ENCODE assay signal across 7 mouse cellular contexts in the genomic region with DNA sequence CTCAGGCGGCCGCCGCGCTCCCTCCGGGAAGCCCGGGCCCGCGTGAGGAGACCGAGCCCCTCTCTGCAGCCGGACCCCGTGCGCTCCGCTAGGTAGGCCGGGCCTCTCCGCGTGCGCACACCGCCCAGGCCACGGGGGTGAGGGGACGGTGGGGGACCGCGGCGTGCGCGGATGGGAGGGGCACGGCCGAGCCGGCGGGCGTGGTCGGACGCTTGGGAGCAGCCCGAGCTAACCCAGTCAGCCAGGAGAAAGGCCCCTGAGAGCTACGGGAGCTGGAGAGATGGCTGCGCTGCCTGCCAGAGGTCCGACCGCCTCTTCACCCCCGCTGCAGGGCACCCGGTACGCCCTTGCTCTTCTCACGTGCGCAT. TPM values are rescaled to one million over a fixed set of nuclear protein-coding genes. Genes with fewer than 3 reads are reported as not detected.
DNase-seq lines count a peak whose midpoint lies in the region; ATAC-seq and TF ChIP-seq lines count a peak whose summit lies in the region.

No protein-coding gene starts in this region.

- peak overlapping the region; percentile 97 for H3K4me3 ChIP-seq in neural tube, embryonic 11.5 days (ENCODE audit: low read depth, low read length)
- H3K4me3 ChIP-seq in forebrain, embryonic 12.5 days (replicated peaks), result peak overlapping the region; percentile 99
- H3K4me3 ChIP-seq in kidney, postnatal 0 days (replicated peaks; ENCODE audit: low read depth, low read length), result peak overlapping the region; percentile 88
- H3K4me3 ChIP-seq in macrophage (ENCODE audit: inconsistent target), result peak overlapping the region; percentile 74

- H3K9ac ChIP-seq in neural tube, embryonic 11.5 days (ENCODE audit: low read length), result peak overlapping the region; percentile 95
- H3K9ac ChIP-seq in forebrain, embryonic 12.5 days, result peak overlapping the region; percentile 96
- peak overlapping the region; percentile 94 for H3K9ac ChIP-seq in kidney, postnatal 0 days (ENCODE audit: low read depth, low read length)

- H3K36me3 ChIP-seq in neural tube, embryonic 11.5 days (ENCODE audit: control insufficient read depth, insufficient read depth, low read length), result peaks cover 15% of the 10 kb centered on the region
- H3K36me3 ChIP-seq in forebrain, embryonic 12.5 days (replicated peaks), result peaks cover 30% of the 10 kb centered on the region
- H3K36me3 ChIP-seq in kidney, postnatal 0 days (ENCODE audit: insufficient read depth, low read length), result peaks cover 25% of the 10 kb centered on the region
- H3K36me3 ChIP-seq in macrophage (ENCODE audit: inconsistent target), result peaks cover 27% of the 10 kb centered on the region

- no peaks in the 10 kb centered on the region for H3K9me3 ChIP-seq in neural tube, embryonic 11.5 days (ENCODE audit: control insufficient read depth, low read length)
- H3K9me3 ChIP-seq in forebrain, embryonic 12.5 days, result no peaks in the 10 kb centered on the region
- H3K9me3 ChIP-seq in kidney, postnatal 0 days (replicated peaks; ENCODE audit: low read length), result no peaks in the 10 kb centered on the region

- H3K79me2 ChIP-seq in macrophage (ENCODE audit: inconsistent target), result peaks cover 39% of the 10 kb centered on the region

- peak; percentile 88 for ATAC-seq in neural tube, embryonic 11.5 days (ENCODE audit: insufficient read depth, low FRiP score, low TSS enrichment)
- ATAC-seq in forebrain, embryonic 12.5 days (ENCODE audit: low FRiP score), result peak; percentile 89
- peak; percentile 91 for ATAC-seq in kidney, postnatal 0 days (replicated peaks; ENCODE audit: low FRiP score, low read depth)

- DNase-seq in neural tube, embryonic 11.5 days (ENCODE audit: low spot score), result no peak
- DNase-seq in neural tube, embryonic 10.5 days (ENCODE audit: extremely low spot score, low spot score), result no peak
- peak; percentile 71 for DNase-seq in adrenal gland, postnatal 25 days
- DNase-seq in kidney, postnatal 0 days (ENCODE audit: low spot score), result peak; percentile 76
- no peak for DNase-seq in thymus, postnatal 36 days

- peak overlapping the region; percentile 62 for H3K4me2 ChIP-seq in neural tube, embryonic 11.5 days (ENCODE audit: low read depth)
- peak overlapping the region; percentile 91 for H3K4me2 ChIP-seq in forebrain, embryonic 12.5 days
- H3K4me2 ChIP-seq in kidney, postnatal 0 days (ENCODE audit: low read length), result peak overlapping the region; percentile 84

- H3K27me3 ChIP-seq in neural tube, embryonic 11.5 days (ENCODE audit: control insufficient read depth, insufficient read depth, low read length), result no peaks in the 10 kb centered on the region
- H3K27me3 ChIP-seq in forebrain, embryonic 12.5 days, result peaks cover 14% of the 10 kb centered on the region; the same call in 1 of the 2 replicates
- H3K27me3 ChIP-seq in kidney, postnatal 0 days (ENCODE audit: insufficient read depth, low read length), result no peaks in the 10 kb centered on the region

- under 1% methylated on average over 40 of the region's 42 CpGs for WGBS in neural tube, embryonic 11.5 days
- under 1% methylated on average over 42 of the region's 42 CpGs for WGBS in forebrain, embryonic 12.5 days
- WGBS in kidney, postnatal 0 days, result under 1% methylated on average over 42 of the region's 42 CpGs
- WGBS in macrophage (ENCODE audit: missing documents), result 2% methylated on average over 41 of the region's 42 CpGs

- peaks cover 12% of the 10 kb centered on the region for H3K4me1 ChIP-seq in neural tube, embryonic 11.5 days (ENCODE audit: control insufficient read depth, insufficient read depth, low read length)
- H3K4me1 ChIP-seq in forebrain, embryonic 12.5 days, result peaks cover 17% of the 10 kb centered on the region
- H3K4me1 ChIP-seq in kidney, postnatal 0 days (replicated peaks; ENCODE audit: insufficient read depth, low read length), result 0 out of 2 replicates have a peak, but pooled peaks cover 7% of the 10 kb centered on the region

- no peak for TF ChIP-seq CTCF in kidney, postnatal 0 days (IDR thresholded peaks at IDR 0.05; ENCODE audit: low read depth)

- H3K27ac ChIP-seq in neural tube, embryonic 11.5 days (ENCODE audit: low read depth, low read length), result peak overlapping the region; percentile 87
- H3K27ac ChIP-seq in forebrain, embryonic 12.5 days, result peak overlapping the region; percentile 87
- peak overlapping the region; percentile 96 for H3K27ac ChIP-seq in kidney, postnatal 0 days
- H3K27ac ChIP-seq in macrophage, result peak overlapping the region; percentile 24; the same call in 1 of the 2 replicates

RNA-seq across cellular contexts. Expression of a gene that starts 0.4 kb away (rescaled TPM):
- polyA plus RNA-seq in neural tube, embryonic 11.5 days (2014; fragmentation: Nextera tagmentation; extraction: Ambion mirVana), result 137 and 140 TPM in 2 replicates
- 65.9 and 80.5 TPM in 2 replicates for total RNA-seq in adrenal gland, postnatal 25 days (2021)
- 122 and 132 TPM in 2 replicates for polyA plus RNA-seq in forebrain, embryonic 12.5 days (2016; fragmentation: Nextera tagmentation; extraction: Ambion mirVana)
- 117 and 124 TPM in 2 replicates for polyA plus RNA-seq in kidney, postnatal 0 days (2015; fragmentation: Nextera tagmentation; extraction: Ambion mirVana)
- 100 to 1,000 TPM in 3 of 26 experiments, 10 to 100 TPM in 23; 16.8 to 112 (median 74.3) TPM for total RNA-seq in macrophage (2018; cell fraction: chromatin; rRNA removed)
- total RNA-seq in macrophage (2018; cell fraction: cytosol; rRNA removed), result 10 to 100 TPM; 20.7 to 36.1 (median 27.7) TPM
- 10 to 100 TPM; 18.3 to 59.3 (median 36.7) TPM for total RNA-seq in macrophage (2018; cell fraction: nucleus; rRNA removed)
- 27.7 to 41.7 TPM (median 35.9 TPM) in 3 replicates for polyA plus RNA-seq in macrophage (2018)

RNA-seq across cellular contexts. Expression of a gene that starts 20.0 kb away (rescaled TPM):
- 73.6 and 74.2 TPM in 2 replicates for polyA plus RNA-seq in neural tube, embryonic 11.5 days (2014; fragmentation: Nextera tagmentation; extraction: Ambion mirVana)
- 24.7 and 29.3 TPM in 2 replicates for total RNA-seq in adrenal gland, postnatal 25 days (2021)
- 65.0 and 67.6 TPM in 2 replicates for polyA plus RNA-seq in forebrain, embryonic 12.5 days (2016; fragmentation: Nextera tagmentation; extraction: Ambion mirVana)
- polyA plus RNA-seq in kidney, postnatal 0 days (2015; fragmentation: Nextera tagmentation; extraction: Ambion mirVana), result 20.9 and 21.2 TPM in 2 replicates
- total RNA-seq in macrophage (2018; cell fraction: chromatin; rRNA removed), result 1 to 10 TPM; 1.9 to 9.4 (median 3.8) TPM
- total RNA-seq in macrophage (2018; cell fraction: cytosol; rRNA removed), result 10 to 100 TPM in 12 of 26 experiments, 1 to 10 TPM in 14; 6.2 to 13.4 (median 9.6) TPM
- 1 to 10 TPM; 3.0 to 9.8 (median 5.5) TPM for total RNA-seq in macrophage (2018; cell fraction: nucleus; rRNA removed)
- 9.6 to 14.5 TPM (median 12.6 TPM) in 3 replicates for polyA plus RNA-seq in macrophage (2018)

RNA-seq across cellular contexts. Expression of a gene that starts 22.8 kb away (rescaled TPM):
- polyA plus RNA-seq in neural tube, embryonic 11.5 days (2014; fragmentation: Nextera tagmentation; extraction: Ambion mirVana), result 0.42 and 1.1 TPM in 2 replicates
- not detected in 2 replicates for total RNA-seq in adrenal gland, postnatal 25 days (2021)
- 0.27 and 1.0 TPM in 2 replicates for polyA plus RNA-seq in forebrain, embryonic 12.5 days (2016; fragmentation: Nextera tagmentation; extraction: Ambion mirVana)
- polyA plus RNA-seq in kidney, postnatal 0 days (2015; fragmentation: Nextera tagmentation; extraction: Ambion mirVana), result 0.10 and 0.11 TPM in 2 replicates
- not detected for total RNA-seq in macrophage (2018; cell fraction: chromatin; rRNA removed)
- total RNA-seq in macrophage (2018; cell fraction: cytosol; rRNA removed), result not detected
- total RNA-seq in macrophage (2018; cell fraction: nucleus; rRNA removed), result not detected
- polyA plus RNA-seq in macrophage (2018), result not detected in 3 replicates

Comparison
In these comparisons a context has a peak if more than half of its experiments do, and no peak if none do; other contexts are left out.
1. DNase-seq: peak in adrenal gland, postnatal 25 days (single experiment) and kidney, postnatal 0 days (single experiment); none in neural tube, embryonic 11.5 days (single experiment), neural tube, embryonic 10.5 days (single experiment) and thymus, postnatal 36 days (0 of 2).
2. H3K27ac ChIP-seq: peak in every context shown above with its lines; median percentile 96 in kidney, postnatal 0 days; 87 in neural tube, embryonic 11.5 days; 87 in forebrain, embryonic 12.5 days; 24 in macrophage.
3. Peak in every context shown above with its lines, with median percentiles within 50 percentile points of each other: ATAC-seq, H3K4me2 ChIP-seq, H3K4me3 ChIP-seq and H3K9ac ChIP-seq.